Mouse (Mus musculus) NIH3T3 (cell line): ENCODE results near the gene Desi2.
"Not testable (repeated sequence)": the region's sequence is repeated elsewhere in the genome, so short reads cannot be mapped to it uniquely, and the experiment has no call there.

Experiments
- DNase-seq: peaks from one replicate; pipeline ENCODE4 v3.0.0-alpha.2; 2012; ENCODE audit warnings: low read depth

Desi2 gene

DNA sequence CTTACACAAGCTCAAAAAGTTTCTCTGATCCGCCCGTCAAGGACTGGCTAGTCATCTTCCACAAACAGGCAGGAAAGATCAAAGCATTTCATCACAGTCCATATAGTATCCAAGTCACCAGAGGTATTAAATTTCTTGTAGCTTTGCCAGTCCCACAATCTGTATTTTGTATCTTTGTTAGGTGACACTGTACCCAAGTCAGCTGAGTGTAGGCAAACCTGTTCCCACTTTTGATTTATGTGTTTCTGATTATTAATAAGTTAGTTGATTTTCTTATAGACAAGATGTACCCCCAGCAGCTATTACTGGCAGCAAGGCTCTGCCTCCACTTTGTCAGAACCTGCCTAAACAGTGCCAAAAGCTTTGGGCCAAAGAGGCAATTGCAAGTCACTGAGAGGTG, 71.6 kb downstream of the Desi2 start:
- no peak for DNase-seq

DNA sequence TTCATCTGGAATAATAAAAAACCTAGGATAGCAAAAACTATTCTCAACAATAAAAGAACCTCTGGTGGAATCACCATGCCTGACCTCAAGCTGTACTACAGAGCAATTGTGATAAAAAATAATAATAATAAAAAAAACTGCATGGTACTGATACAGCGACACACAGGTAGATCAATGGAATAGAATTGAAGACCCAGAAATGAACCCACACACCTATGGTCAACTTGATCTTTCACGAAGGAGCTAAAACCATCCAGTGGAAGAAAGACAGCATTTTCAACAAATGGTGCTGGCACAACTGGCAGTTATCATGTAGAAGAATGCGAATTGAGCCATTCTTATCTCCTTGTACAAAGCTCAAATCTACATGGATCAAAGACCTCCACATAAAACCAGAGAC, 78.2 kb downstream of the Desi2 start:
- DNase-seq: not testable (repeated sequence)

DNA sequence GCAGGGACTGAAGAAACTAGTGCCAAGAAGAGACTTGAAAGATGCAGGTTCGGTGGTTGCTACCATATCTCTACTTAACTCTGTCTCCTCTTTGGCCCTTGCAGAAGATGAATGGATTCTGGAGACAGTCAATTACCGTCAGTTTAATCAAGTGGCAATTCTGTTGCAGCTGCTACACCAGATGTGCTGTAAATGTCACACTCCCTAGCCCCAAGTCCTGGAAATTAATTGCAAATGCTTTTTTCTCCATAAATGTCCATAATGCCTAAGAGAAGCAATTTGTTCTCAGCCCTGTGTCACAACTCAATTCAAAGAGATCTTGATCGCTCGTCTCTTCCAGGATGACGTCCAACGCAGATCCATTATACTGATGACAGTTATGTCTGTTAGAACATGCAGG, 83.4 kb downstream of the Desi2 start:
- no peak for DNase-seq

DNA sequence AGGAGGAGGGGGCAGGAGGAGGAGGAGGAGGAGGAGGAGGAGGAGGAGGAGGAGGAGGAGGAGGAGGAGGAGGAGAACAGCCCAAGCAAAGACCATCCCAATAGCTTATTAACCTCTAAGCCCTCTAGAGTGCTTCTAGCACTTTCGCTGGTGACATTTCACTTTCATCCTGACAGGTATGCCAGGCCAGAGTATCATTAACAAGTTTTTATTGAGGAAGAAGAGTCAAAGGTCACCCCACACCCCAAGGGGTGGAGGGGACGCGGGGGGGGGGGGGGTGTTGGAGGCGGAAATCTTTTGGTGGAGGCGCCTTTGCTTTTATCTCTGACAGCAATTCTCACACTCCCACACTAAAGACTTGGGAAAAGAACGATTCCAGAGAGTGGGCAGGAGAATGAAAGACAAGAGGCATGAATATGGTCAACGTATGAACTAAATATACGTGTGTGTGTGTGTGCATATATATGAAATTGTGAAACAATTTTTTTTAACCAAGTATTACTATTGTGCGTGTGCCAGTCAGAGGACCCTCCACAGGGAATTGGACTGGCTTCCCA, 88.0 kb downstream of the Desi2 start:
- DNase-seq: no peak

DNA sequence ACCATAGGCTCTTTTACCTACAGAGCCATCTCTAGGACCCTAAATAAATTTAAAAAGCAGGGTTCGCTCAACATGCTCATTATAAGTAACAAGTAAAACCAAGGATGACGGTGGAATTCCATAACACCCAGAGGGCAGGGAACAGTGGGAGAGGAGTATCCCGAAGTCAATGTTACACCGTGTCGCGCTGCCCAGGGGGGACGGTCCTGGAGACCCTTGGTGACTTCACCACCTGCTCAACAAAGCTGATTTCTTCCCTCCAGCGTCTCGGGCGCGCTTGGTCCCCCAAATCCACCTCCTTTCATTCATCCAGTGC, 88.5 kb downstream of the Desi2 start:
- DNase-seq: no peak

DNA sequence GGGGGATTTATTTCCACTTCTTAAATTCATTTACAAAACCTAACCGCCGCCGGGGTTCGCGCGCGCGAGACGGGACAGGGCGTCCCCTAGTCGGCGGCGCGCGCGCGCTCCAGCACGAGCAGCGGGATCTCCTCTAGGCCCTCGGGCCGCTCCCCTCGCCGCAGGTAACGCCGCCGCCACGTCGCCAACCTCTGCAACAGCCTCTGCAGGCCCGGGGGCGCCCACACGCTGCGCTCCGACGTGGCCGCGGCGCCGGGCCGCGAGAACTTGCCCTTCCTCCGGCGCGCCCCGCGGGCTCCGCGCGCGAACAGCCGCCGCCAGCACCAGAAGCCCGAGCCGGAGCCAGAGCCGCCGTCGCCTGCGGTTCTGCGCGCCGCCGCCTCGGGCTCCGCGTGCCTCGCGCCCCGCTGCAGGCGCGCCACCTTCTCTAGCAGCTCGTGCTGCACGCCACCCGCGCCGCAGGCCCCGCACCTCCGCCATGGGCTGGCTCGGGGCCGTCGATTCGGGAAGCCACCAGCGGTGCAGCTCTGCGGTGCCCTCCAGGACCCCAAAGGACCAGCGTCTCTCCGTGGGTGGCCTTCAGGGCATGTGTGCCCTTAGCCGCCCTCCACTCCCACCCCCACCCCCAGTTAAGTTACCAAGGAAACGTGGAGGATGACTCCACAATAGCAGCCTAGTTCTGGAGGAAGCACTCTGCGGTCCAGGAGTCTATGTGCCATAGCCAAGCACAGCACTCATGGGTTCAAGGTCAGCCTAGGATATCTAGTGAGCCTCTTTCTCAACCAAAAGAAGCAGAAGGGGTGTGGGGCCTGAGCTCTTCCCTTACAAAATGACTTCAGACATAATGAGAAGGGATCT, 89.1 kb downstream of the Desi2 start:
- DNase-seq: no peak

DNA sequence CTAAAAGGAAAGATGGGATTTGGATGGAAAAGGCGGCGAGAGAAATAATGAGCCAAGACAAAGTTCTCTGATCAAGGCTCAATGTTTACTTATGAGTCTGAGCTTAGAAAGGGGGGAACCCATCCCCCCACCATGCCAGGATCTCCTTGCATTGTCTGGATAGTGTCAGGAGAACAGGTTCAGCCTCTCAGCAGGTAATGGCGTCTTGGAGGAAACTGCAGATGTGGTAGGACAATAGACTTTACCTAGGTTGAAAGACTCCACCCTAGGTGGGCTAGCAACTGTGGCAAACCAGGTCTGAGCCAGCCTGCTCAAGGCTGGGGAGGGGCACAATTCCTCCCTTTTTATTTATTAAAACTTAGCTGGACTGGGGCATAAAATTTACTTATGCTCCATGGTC, 96.1 kb downstream of the Desi2 start:
- DNase-seq: not testable (repeated sequence)

DNA sequence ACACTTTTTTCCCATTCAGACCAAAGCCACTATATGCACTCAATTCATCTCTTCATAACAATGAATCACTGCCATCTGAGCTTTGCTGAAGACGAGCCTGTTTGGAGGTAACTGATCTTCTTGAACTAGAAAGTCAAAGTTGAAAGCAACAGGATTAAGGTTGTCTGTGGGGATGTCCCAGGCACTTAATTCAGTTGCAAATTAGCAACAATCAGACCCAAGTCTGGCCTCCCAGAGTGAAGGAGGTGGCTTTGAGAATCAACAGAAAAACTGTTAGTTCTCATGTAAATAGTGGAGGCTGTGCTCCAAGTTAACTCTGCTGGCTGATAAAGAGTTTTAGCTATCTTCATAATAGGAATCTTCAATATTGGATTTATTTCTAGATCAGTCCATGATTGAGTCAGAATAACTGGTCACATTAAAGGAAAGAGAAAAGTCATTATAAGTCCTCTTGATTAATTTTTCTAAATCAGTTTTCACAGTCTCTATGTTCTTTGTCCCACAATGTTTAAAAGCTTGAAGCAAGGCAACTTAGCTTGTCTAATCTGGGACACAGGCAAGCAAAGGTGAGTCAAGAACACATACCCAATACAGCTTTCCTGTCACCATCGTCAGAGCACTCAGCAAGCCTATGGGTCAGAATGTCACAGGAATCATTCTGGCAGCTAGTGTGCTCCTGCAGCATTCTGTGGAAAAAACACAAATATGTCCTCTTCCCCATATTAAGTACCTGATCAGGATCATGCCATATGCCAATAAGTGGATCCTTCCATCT, 96.9 kb downstream of the Desi2 start:
- no peak for DNase-seq

DNA sequence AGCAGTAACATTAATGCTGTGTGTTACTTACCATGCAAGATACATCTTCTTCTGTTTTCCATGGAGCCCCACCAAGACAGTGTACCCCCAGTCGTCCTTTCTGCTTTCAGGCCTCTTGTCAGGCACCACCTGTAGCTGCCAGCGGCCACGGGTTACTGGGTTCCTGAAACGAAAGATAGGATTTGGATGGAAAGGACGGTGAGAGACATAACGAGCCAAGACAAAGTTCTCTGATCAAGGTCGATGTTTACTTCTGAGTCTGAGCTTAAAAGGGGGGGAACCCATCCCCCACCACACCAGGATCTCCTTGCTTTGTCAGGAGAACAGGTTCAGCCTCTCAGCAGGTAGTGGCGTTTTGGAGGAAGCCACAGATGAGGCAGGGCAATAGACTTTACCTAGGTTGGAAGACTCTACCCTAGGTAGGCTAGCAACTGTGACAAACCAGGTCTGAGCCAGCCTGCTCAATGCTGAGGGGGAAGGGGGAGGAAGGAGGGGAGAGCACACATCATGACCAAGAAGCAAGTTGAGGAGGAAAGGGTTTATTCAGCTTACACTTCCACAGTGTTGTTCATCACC, 100.5 kb downstream of the Desi2 start:
- DNase-seq: no peak

DNA sequence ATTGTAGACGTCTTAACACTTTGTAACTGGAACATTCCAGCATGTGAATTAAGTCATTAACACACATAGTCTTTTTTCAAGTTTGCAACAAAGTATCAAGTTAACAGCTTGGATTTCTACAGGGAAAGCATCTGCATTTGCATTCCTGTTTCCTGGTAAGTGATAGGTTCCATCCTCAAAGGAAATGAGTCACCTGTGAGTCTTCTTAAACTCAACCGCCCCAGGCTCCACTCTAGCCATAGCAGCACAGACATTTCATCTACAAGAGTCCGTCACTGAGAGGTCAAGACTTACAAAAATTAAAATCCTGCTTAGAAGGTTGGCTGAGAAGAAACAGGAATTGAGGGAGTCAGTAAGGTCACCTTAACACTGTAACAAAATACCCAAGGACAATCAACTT, 104.5 kb downstream of the Desi2 start:
- no peak for DNase-seq

DNA sequence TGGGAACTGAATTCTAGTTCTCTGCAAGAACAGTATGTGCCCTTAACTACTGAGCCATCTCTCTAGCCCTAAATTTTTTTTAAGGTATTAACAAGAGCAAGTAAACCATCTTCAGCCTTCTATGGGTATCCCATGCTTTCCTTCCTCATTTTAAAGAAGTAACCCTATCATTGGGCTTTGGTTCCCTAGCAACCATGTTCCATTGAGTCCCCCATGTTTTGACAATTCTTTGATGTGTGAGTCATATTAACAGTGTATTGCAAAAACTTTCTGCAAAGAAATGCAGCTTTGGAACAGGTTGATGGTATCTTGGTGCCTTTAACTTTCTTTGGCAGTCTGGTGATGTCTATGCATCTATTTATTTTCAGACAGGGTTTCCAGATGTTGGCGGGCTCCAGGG, 106.8 kb downstream of the Desi2 start:
- DNase-seq: peak; percentile 41

DNA sequence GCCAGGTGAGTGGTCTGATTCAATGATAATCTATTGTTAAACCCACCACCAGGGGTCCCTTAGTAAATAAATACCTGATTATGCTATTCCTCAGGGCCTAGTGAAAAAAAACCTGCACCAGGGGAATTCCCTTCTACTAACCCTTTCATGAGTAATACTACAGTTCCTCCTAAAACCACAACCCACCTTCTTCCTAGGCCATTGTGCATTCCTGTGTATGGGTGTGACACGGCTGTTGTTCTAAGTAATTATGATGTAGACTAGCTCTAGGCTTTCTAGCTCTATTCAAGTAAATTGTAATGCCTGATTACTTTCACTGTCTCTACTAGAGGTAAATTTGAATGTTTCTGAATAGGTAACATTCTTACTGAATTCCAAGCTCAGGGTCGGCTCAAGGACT, 114.0 kb downstream of the Desi2 start:
- DNase-seq: not testable (repeated sequence)

DNA sequence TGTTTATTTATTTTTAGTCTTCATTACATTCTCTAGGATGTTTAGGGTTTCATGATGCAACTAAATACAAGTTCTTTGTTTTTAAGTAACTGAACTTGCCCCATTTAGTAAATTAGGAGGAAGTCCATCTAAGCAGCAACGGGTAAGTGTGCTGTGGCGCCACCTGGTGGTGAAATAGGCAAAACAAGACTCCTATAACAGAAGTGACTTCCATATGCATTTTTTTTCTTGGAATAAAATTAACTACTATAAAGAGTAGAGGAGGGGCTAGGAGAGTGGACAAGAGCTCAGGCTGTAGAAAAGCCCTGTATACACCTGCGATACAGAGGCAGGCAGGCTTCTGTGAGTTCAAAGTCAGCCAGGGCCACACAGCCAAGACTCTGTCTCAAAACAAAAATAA, 116.2 kb downstream of the Desi2 start:
- DNase-seq: peak; percentile 90
